Mouse (Mus musculus): ENCODE measurements around the gene Tas2r119. TPM values are rescaled to one million over a fixed set of nuclear protein-coding genes. Genes with fewer than 3 reads are reported as not detected.

Gene Tas2r119
- polyA plus RNA-seq, 1 experiment from 2014 or later: not detected

Other genes with a start within 250 kb of the Tas2r119 start
- 17.9 and 18.4 TPM in 2 replicates for gene Sema5a, start 67.5 kb downstream of the Tas2r119 start, polyA plus RNA-seq (2015; fragmentation: Nextera tagmentation; extraction: Ambion mirVana)

Measured in stomach, embryonic 16.5 days (tissue).